Mouse (Mus musculus) kidney, adult 2 months (tissue): ENCODE measurements around the gene Knop1.

Experiments
- CTCF ChIP-seq: fragments of 200-500 bp; conservative IDR thresholded peaks from 2 replicates; pipeline ENCODE4 v1.5.1; 2011; ENCODE audit warnings: low read depth, mild to moderate bottlenecking, control low read depth, low read length, moderate library complexity, mixed read lengths; ENCODE audit not compliant: insufficient read depth, insufficient read length
- POLR2A ChIP-seq: fragments of 200-500 bp; IDR thresholded peaks from one replicate; pipeline ENCODE4 v1.6.1; 2011; ENCODE audit warnings: low read depth, low read length, control low read depth

- TF ChIP-seq CTCF (no peak), POLR2A (no peak)
These were observed 2.6 kb upstream of the Knop1 start for GRCm38 (mm10) chr7:118858640-118859039.
